Comparison of ENCODE assay signal across 12 mouse cellular contexts in genomic region chr16:42575517-42575946, GRCm38 (mm10).
DNase-seq lines count a peak whose midpoint lies in the region; ATAC-seq lines count a peak whose summit lies in the region.
"Had no signal": no experiment of that assay in that cellular context is flagged by ENCODE, and none has a peak within 500 bp of the region (broad histone marks: within the 10 kb centered on the region; RNA-seq: fewer than 3 reads in every experiment).

No protein-coding gene starts in this region.

- H3K9ac ChIP-seq in limb, embryonic 11.5 days (ENCODE audit: low read length): no peak overlapping the region
- no peak overlapping the region for H3K9ac ChIP-seq in embryonic facial prominence, embryonic 12.5 days
- H3K9ac ChIP-seq in hindbrain, embryonic 16.5 days (ENCODE audit: low read depth, low read length): peak overlapping the region; percentile 12; the same call in 1 of the 2 replicates
- H3K9ac ChIP-seq: liver, postnatal 0 days had no signal

- DNase-seq in limb, embryonic 11.5 days (ENCODE audit: low spot score): peak; percentile 22
- DNase-seq in limb, embryonic 10.5 days (ENCODE audit: low spot score): no peak
- peak; percentile 89 for DNase-seq in retina, embryonic 14.5 days (ENCODE audit: low spot score)
- DNase-seq in layer of hippocampus, postnatal 14 days (ENCODE audit: low spot score in 2 of 2): no peak
- DNase-seq in natural killer cell, adult 2 months (ENCODE audit: low spot score in 2 of 2): no peak
- no peak for DNase-seq in gastrocnemius, postnatal 14 days
- DNase-seq: cerebellum, adult 18-20 months; liver, postnatal 0 days; thymus, adult 2 months had no signal

- H3K4me3 ChIP-seq in limb, embryonic 11.5 days (ENCODE audit: low read depth, low read length): no peak overlapping the region
- no peak overlapping the region for H3K4me3 ChIP-seq in limb, embryonic 10.5 days
- H3K4me3 ChIP-seq in embryonic facial prominence, embryonic 12.5 days: no peak overlapping the region
- H3K4me3 ChIP-seq in hindbrain, embryonic 16.5 days (ENCODE audit: low read length): no peak overlapping the region
- H3K4me3 ChIP-seq: layer of hippocampus, adult 2 months had no signal

- no peaks in the 10 kb centered on the region for H3K36me3 ChIP-seq in limb, embryonic 11.5 days (ENCODE audit: control insufficient read depth, insufficient read depth, low read length)
- H3K36me3 ChIP-seq in limb, embryonic 10.5 days: no peaks in the 10 kb centered on the region
- no peaks in the 10 kb centered on the region for H3K36me3 ChIP-seq in embryonic facial prominence, embryonic 12.5 days
- no peaks in the 10 kb centered on the region for H3K36me3 ChIP-seq in hindbrain, embryonic 16.5 days (ENCODE audit: control insufficient read depth, insufficient read depth, low read length)

- H3K4me1 ChIP-seq in limb, embryonic 11.5 days (ENCODE audit: control insufficient read depth, insufficient read depth, low read length): no peaks in the 10 kb centered on the region
- H3K4me1 ChIP-seq in limb, embryonic 10.5 days: peaks cover 5% of the 10 kb centered on the region
- H3K4me1 ChIP-seq in embryonic facial prominence, embryonic 12.5 days: peaks cover 9% of the 10 kb centered on the region; the same call in 1 of the 2 replicates
- H3K4me1 ChIP-seq in hindbrain, embryonic 16.5 days (ENCODE audit: control insufficient read depth, insufficient read depth, low read depth, low read length): no peaks in the 10 kb centered on the region; the same call in 1 of the 2 replicates

- no peaks in the 10 kb centered on the region for H3K27me3 ChIP-seq in limb, embryonic 11.5 days (ENCODE audit: control insufficient read depth, insufficient read depth, low read length)
- no peaks in the 10 kb centered on the region for H3K27me3 ChIP-seq in limb, embryonic 10.5 days (ENCODE audit: low read depth, poor library complexity, severe bottlenecking)
- H3K27me3 ChIP-seq in embryonic facial prominence, embryonic 12.5 days: no peaks in the 10 kb centered on the region
- H3K27me3 ChIP-seq in hindbrain, embryonic 16.5 days (replicated peaks; ENCODE audit: control insufficient read depth, insufficient read depth, low read length): no peaks in the 10 kb centered on the region

- no peak overlapping the region for H3K27ac ChIP-seq in limb, embryonic 11.5 days (replicated peaks; ENCODE audit: low read depth, low read length)
- no peak overlapping the region for H3K27ac ChIP-seq in limb, embryonic 10.5 days
- no peak overlapping the region for H3K27ac ChIP-seq in embryonic facial prominence, embryonic 12.5 days
- 0 out of 2 replicates have a peak overlapping the region, but pooled peaks have one; percentile 6 for H3K27ac ChIP-seq in hindbrain, embryonic 16.5 days (ENCODE audit: low read depth, low read length)
- H3K27ac ChIP-seq: layer of hippocampus, adult 2 months had no signal

- no peak for ATAC-seq in limb, embryonic 11.5 days (ENCODE audit: insufficient number of reproducible peaks, low FRiP score, low TSS enrichment, low read depth)
- ATAC-seq in embryonic facial prominence, embryonic 12.5 days (ENCODE audit: insufficient number of reproducible peaks, insufficient read depth, low FRiP score, low TSS enrichment): peak; percentile 78
- peak; percentile 90 for ATAC-seq in hindbrain, embryonic 16.5 days
- ATAC-seq: liver, postnatal 0 days had no signal

- H3K4me2 ChIP-seq in limb, embryonic 11.5 days (ENCODE audit: low read depth, severe bottlenecking): no peak overlapping the region
- peak overlapping the region; percentile 37 for H3K4me2 ChIP-seq in embryonic facial prominence, embryonic 12.5 days (replicated peaks)
- H3K4me2 ChIP-seq in hindbrain, embryonic 16.5 days (ENCODE audit: low read length): peak overlapping the region; percentile 44

- H3K9me3 ChIP-seq in limb, embryonic 11.5 days (ENCODE audit: control insufficient read depth, low read length): no peaks in the 10 kb centered on the region
- H3K9me3 ChIP-seq in limb, embryonic 10.5 days (replicated peaks): no peaks in the 10 kb centered on the region
- no peaks in the 10 kb centered on the region for H3K9me3 ChIP-seq in embryonic facial prominence, embryonic 12.5 days
- no peaks in the 10 kb centered on the region for H3K9me3 ChIP-seq in hindbrain, embryonic 16.5 days (ENCODE audit: control insufficient read depth, low read length)

- intact Hi-C loops in gastrocnemius, postnatal 14 days (cut with DNase I; ENCODE audit: low total_unique reads): no loop called here

- 6% methylated on average over 7 of the region's 7 CpGs for WGBS in limb, embryonic 11.5 days
- WGBS in limb, embryonic 10.5 days: 4% methylated on average over 7 of the region's 7 CpGs
- 2% methylated on average over 7 of the region's 7 CpGs for WGBS in embryonic facial prominence, embryonic 12.5 days
- under 1% methylated on average over 7 of the region's 7 CpGs for WGBS in hindbrain, embryonic 16.5 days

Comparison
In these comparisons a context has a peak if more than half of its experiments do, and no peak if none do; other contexts are left out.
1. DNase-seq: peak in limb, embryonic 11.5 days (single experiment) and retina, embryonic 14.5 days (single experiment); none in limb, embryonic 10.5 days (single experiment), layer of hippocampus, postnatal 14 days (0 of 2), natural killer cell, adult 2 months (0 of 2) and gastrocnemius, postnatal 14 days (single experiment).